Mouse (Mus musculus): ENCODE data around the gene Tenm3. TPM values are rescaled to one million over a fixed set of nuclear protein-coding genes. Genes with fewer than 3 reads are reported as not detected.

Gene Tenm3
- polyA plus RNA-seq, 1 experiment: 2.3 TPM

GRCm38 (mm10) chr8:48609684-48610083 lies 234.1 kb downstream of the Tenm3 start:
- TF ChIP-seq POLR2A (IDR thresholded peaks at IDR 0.05; ENCODE audit: control insufficient read depth, extremely low read depth, insufficient read depth, low read length, poor library complexity) (no peak), CTCF (IDR thresholded peaks at IDR 0.05; ENCODE audit: borderline replicate concordance, control insufficient read depth, extremely low read depth, insufficient read depth, low read length, poor library complexity) (no peak)
- DNase-seq: no peak
- H3K4me1 ChIP-seq (replicated peaks; ENCODE audit: control insufficient read depth, insufficient read depth, low read length): no peaks in the 10 kb centered on the region
- H3K27ac ChIP-seq (ENCODE audit: control insufficient read depth, insufficient read depth, low read length): no peak overlapping the region
- 84% methylated on average over 4 of the region's 4 CpGs for WGBS
- H3K4me3 ChIP-seq (ENCODE audit: control insufficient read depth, insufficient read depth, low read length): no peak overlapping the region
- no peaks in the 10 kb centered on the region for H3K36me3 ChIP-seq (ENCODE audit: control insufficient read depth, insufficient read depth, low read length)
- H3K27me3 ChIP-seq (ENCODE audit: control insufficient read depth, insufficient read depth, low read length): no peaks in the 10 kb centered on the region

DNA sequence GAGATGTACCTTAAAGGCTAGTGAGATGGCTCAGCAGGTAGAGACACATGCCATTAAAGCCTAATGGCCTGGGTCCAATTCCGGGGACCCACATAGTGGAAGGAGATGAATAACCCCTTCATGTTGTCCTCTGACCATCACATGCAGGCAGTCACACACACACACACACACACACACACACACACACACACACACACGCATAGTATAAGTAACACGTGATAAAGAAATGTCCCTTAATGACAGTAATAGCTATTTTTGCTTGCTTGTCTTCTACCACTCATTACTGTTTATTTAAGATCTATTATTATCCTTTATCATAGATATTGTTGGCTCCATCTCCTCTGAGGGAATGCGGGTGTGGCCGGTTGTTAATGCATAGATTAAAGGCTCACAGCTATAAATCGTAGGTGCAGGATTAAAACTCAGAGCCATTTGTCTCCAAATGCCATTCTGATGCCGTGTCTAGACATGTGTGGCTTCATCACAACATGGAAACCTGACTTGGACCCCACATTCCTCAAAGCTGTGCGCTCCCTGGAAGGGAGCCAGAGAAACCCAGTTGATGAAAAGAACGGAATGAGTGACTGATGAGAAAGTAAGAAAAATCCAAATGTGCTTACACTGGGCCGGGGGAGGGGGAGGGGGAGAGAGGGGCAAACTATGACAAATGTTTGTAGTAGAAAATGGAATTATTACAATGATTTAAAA lies 239.4 kb downstream of the Tenm3 start:
- no peaks in the 10 kb centered on the region for H3K4me1 ChIP-seq (replicated peaks; ENCODE audit: control insufficient read depth, insufficient read depth, low read length)
- H3K27ac ChIP-seq (ENCODE audit: control insufficient read depth, insufficient read depth, low read length): no peak overlapping the region
- no peaks in the 10 kb centered on the region for H3K27me3 ChIP-seq (ENCODE audit: control insufficient read depth, insufficient read depth, low read length)
- TF ChIP-seq POLR2A (IDR thresholded peaks at IDR 0.05; ENCODE audit: control insufficient read depth, extremely low read depth, insufficient read depth, low read length, poor library complexity): no peak
- no peak for TF ChIP-seq CTCF (IDR thresholded peaks at IDR 0.05; ENCODE audit: borderline replicate concordance, control insufficient read depth, extremely low read depth, insufficient read depth, low read length, poor library complexity)
- H3K36me3 ChIP-seq (ENCODE audit: control insufficient read depth, insufficient read depth, low read length): no peaks in the 10 kb centered on the region
- no peak overlapping the region for H3K4me3 ChIP-seq (ENCODE audit: control insufficient read depth, insufficient read depth, low read length)
- DNase-seq: no peak
- 93% methylated on average over 10 of the region's 10 CpGs for WGBS

DNA sequence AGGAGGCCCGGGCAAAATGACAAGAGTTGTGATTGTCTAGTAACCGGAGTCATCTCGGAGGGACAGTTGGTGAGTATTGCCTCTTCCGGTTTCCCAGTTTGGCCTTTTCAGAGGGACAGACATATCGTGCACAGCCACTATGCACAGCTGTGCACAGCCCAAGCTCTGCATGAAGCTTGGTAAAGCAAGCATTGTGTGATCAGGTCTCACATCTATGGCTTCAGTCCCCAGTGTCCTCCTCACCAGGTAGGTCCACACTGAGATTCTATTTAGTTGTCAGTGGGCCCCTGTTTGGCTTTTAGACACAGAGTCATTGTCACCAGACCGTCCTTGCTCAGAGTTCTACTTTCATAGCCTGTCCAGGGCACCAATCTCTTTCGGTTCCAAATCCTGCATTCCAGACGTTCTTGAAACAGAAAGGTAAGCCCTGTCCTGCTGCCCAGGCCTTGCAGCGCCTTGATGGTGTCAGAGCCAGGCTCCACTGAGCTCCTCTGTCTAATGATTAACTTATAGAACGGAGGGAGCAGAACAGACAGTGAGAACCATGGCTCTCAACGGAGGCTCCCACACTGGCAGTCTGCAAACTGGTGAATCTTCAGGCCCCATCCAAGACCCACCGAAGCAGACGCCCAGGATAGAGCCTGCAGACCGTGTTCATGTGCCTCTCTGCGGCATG lies 240.4 kb downstream of the Tenm3 start:
- 94% methylated on average over 15 of the region's 15 CpGs for WGBS
- DNase-seq: no peak
- Histone ChIP-seq H3K36me3 (ENCODE audit: control insufficient read depth, insufficient read depth, low read length) (no peaks in the 10 kb centered on the region), H3K27ac (ENCODE audit: control insufficient read depth, insufficient read depth, low read length) (no peak overlapping the region), H3K4me3 (ENCODE audit: control insufficient read depth, insufficient read depth, low read length) (no peak overlapping the region), H3K27me3 (ENCODE audit: control insufficient read depth, insufficient read depth, low read length) (no peaks in the 10 kb centered on the region), H3K4me1 (replicated peaks; ENCODE audit: control insufficient read depth, insufficient read depth, low read length) (no peaks in the 10 kb centered on the region)
- no peak for TF ChIP-seq POLR2A (IDR thresholded peaks at IDR 0.05; ENCODE audit: control insufficient read depth, extremely low read depth, insufficient read depth, low read length, poor library complexity)
- no peak for TF ChIP-seq CTCF (IDR thresholded peaks at IDR 0.05; ENCODE audit: borderline replicate concordance, control insufficient read depth, extremely low read depth, insufficient read depth, low read length, poor library complexity)

- Histone ChIP-seq H3K27me3 (ENCODE audit: control insufficient read depth, insufficient read depth, low read length) (no peaks in the 10 kb centered on the region), H3K27ac (ENCODE audit: control insufficient read depth, insufficient read depth, low read length) (no peak overlapping the region), H3K36me3 (ENCODE audit: control insufficient read depth, insufficient read depth, low read length) (no peaks in the 10 kb centered on the region), H3K4me1 (replicated peaks; ENCODE audit: control insufficient read depth, insufficient read depth, low read length) (no peaks in the 10 kb centered on the region), H3K4me3 (ENCODE audit: control insufficient read depth, insufficient read depth, low read length) (no peak overlapping the region)
- TF ChIP-seq POLR2A (IDR thresholded peaks at IDR 0.05; ENCODE audit: control insufficient read depth, extremely low read depth, insufficient read depth, low read length, poor library complexity) (no peak), CTCF (IDR thresholded peaks at IDR 0.05; ENCODE audit: borderline replicate concordance, control insufficient read depth, extremely low read depth, insufficient read depth, low read length, poor library complexity) (no peak)
- DNase-seq: no peak
- 96% methylated on average over 4 of the region's 4 CpGs for WGBS
These were observed 242.1 kb downstream of the Tenm3 start for GRCm38 (mm10) chr8:48601621-48602020.

- Histone ChIP-seq H3K4me3 (ENCODE audit: control insufficient read depth, insufficient read depth, low read length) (no peak overlapping the region), H3K27me3 (ENCODE audit: control insufficient read depth, insufficient read depth, low read length) (no peaks in the 10 kb centered on the region), H3K27ac (ENCODE audit: control insufficient read depth, insufficient read depth, low read length) (no peak overlapping the region), H3K4me1 (replicated peaks; ENCODE audit: control insufficient read depth, insufficient read depth, low read length) (no peaks in the 10 kb centered on the region), H3K36me3 (ENCODE audit: control insufficient read depth, insufficient read depth, low read length) (no peaks in the 10 kb centered on the region)
- WGBS: 94% methylated on average over 4 of the region's 4 CpGs
- DNase-seq: no peak
- no peak for TF ChIP-seq CTCF (IDR thresholded peaks at IDR 0.05; ENCODE audit: borderline replicate concordance, control insufficient read depth, extremely low read depth, insufficient read depth, low read length, poor library complexity)
These were observed 244.7 kb downstream of the Tenm3 start for GRCm38 (mm10) chr8:48599028-48599427.

DNA sequence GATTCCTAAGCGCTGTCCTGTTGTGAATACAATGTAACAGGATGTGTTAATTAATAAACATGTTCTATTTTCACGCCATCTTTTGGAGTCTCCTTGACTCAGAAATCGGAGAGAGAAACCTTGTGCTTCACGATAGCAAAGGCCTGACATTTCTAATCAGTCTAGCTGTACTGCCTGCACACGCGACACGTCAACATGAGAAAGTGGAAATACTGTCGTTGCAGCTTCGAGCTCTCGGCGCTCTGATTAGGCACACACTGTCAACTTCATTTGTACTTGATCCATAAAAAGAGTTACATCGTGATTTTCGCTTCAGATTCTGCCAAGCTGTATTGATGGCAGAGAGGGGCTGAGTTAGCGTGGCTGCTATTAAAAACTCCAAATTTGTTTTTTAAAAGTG lies 247.4 kb downstream of the Tenm3 start:
- Histone ChIP-seq H3K4me1 (replicated peaks; ENCODE audit: control insufficient read depth, insufficient read depth, low read length) (no peaks in the 10 kb centered on the region), H3K36me3 (ENCODE audit: control insufficient read depth, insufficient read depth, low read length) (no peaks in the 10 kb centered on the region), H3K27ac (ENCODE audit: control insufficient read depth, insufficient read depth, low read length) (no peak overlapping the region), H3K27me3 (ENCODE audit: control insufficient read depth, insufficient read depth, low read length) (no peaks in the 10 kb centered on the region), H3K4me3 (ENCODE audit: control insufficient read depth, insufficient read depth, low read length) (no peak overlapping the region)
- no peak for DNase-seq
- TF ChIP-seq POLR2A (IDR thresholded peaks at IDR 0.05; ENCODE audit: control insufficient read depth, extremely low read depth, insufficient read depth, low read length, poor library complexity) (no peak), CTCF (IDR thresholded peaks at IDR 0.05; ENCODE audit: borderline replicate concordance, control insufficient read depth, extremely low read depth, insufficient read depth, low read length, poor library complexity) (no peak)
- 94% methylated on average over 14 of the region's 14 CpGs for WGBS

All from thymus, adult 2 months (tissue).